Mouse (Mus musculus): ENCODE data around the gene Phldb1. TPM values are rescaled to one million over a fixed set of nuclear protein-coding genes. Genes with fewer than 3 reads are reported as not detected.
A peak's percentile ranks its signal among the peaks of the same experiment; 100 is the strongest.

Phldb1 gene
- polyA plus RNA-seq, 1 experiment from 2014 or later = 44.5 TPM

DNA sequence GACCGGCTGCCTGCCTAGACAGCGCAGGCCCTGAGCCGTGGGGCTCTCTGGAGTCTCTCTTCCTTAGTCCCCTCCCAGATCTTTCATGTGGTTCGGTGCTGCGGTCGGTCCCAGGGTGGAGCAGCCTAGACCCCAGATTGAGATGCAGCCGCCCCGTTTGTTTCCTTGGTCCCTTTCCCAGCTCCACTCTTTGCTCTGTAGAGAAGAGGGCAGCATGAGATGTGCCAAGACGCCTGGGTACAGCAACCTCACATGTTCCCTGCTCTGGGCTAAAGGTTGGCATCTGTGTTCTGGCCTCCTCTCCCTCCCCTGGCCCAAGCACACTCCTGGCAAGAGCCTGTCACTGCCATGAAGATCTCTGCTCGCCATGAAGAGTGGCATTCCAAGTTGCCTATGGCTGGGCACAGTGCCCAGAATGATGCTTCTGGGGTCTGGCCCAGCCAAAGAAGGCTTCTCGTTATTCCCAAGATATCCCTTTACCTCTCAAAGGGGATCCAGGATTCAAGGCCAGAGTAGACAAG, 11.4 kb downstream of the Phldb1 start:
- no peak overlapping the region for H3K4me2 ChIP-seq
- H3K9ac ChIP-seq = peak overlapping the region; percentile 35; the same call in 1 of the 2 replicates
- peak overlapping the region; percentile 82 for H3K27ac ChIP-seq
- no peaks in the 10 kb centered on the region for H3K36me3 ChIP-seq
- H3K27me3 ChIP-seq = no peaks in the 10 kb centered on the region
- peaks cover 83% of the 10 kb centered on the region for H3K4me1 ChIP-seq (replicated peaks)
- ATAC-seq (ENCODE audit: low FRiP score) = no peak
- WGBS = 62% methylated on average over 11 of the region's 11 CpGs
- no peaks in the 10 kb centered on the region for H3K9me3 ChIP-seq
- no peak overlapping the region for H3K4me3 ChIP-seq

DNA sequence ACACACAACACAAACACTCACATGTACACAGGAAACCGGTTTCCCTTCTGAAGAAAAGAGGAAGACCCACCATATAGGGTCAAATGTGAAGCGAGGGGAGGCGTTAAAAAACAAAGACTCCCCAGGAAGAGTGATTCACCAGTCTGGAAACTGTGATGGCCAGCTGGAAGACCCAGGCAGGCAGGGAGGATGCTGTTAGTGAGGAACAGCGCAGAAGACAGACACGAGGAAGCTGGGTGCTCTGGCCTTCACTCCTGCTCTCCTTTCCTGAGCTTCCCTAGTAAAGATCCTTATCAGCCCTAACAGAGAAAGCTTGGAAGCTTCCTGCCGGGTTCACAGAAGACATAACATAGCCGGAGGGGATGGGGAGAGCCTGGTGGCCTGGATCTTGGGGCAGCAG, 12.0 kb downstream of the Phldb1 start:
- 32% methylated on average over 7 of the region's 7 CpGs for WGBS
- Histone ChIP-seq H3K27ac (peak overlapping the region; percentile 82), H3K9me3 (no peaks in the 10 kb centered on the region), H3K27me3 (no peaks in the 10 kb centered on the region), H3K4me3 (no peak overlapping the region), H3K36me3 (peaks cover 3% of the 10 kb centered on the region), H3K9ac (peak overlapping the region; percentile 35; the same call in 1 of the 2 replicates), H3K4me2 (no peak overlapping the region), H3K4me1 (replicated peaks) (peaks cover 89% of the 10 kb centered on the region)
- no peak for ATAC-seq (ENCODE audit: low FRiP score)

DNA sequence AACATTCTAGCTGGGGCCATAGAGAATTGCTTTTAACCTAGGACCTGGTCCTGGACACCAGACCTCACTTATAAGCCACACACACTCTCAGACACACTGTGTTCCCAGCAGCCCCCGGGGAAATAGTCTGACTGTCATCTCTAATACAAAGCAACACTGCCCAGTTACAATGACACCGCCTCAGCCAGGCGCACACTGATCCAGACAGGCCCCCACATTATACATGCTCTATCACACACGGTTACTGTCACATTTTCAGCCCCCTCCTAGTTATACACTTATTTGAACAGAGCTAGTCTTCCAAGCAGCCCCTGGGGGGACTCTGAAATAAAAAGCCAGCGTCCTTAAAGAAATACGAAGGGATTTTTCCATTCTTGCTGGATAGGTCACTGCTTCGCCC, 12.4 kb downstream of the Phldb1 start:
- Histone ChIP-seq H3K9me3 (no peaks in the 10 kb centered on the region), H3K4me2 (no peak overlapping the region), H3K9ac (peak overlapping the region; percentile 10; the same call in 1 of the 2 replicates), H3K4me3 (no peak overlapping the region), H3K36me3 (peaks cover 7% of the 10 kb centered on the region), H3K4me1 (replicated peaks) (peaks cover 93% of the 10 kb centered on the region), H3K27ac (peak overlapping the region; percentile 82), H3K27me3 (no peaks in the 10 kb centered on the region)
- ATAC-seq (ENCODE audit: low FRiP score) = no peak
- WGBS = 37% methylated on average over 7 of the region's 7 CpGs

DNA sequence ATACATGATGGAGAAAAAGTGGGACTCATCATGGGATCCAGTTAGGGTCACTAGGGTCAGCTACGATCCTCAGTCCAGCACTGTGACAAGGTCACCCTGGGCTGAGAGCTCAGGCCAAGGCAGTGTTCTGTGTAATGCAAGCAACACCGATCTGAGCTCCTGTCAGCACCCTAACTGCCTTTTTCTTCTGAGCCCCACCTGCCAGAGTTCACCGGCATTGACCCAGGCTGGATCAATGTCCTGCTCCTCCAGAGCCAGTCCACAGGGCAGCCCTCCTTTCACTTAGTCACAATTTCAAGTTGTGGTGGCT, 13.2 kb downstream of the Phldb1 start:
- H3K27me3 ChIP-seq = no peaks in the 10 kb centered on the region
- no peaks in the 10 kb centered on the region for H3K9me3 ChIP-seq
- H3K4me3 ChIP-seq = peak overlapping the region; percentile 79
- 0 out of 2 replicates have a peak overlapping the region, but pooled peaks have one; percentile 92 for H3K9ac ChIP-seq
- 80% methylated on average over 3 of the region's 3 CpGs for WGBS
- peak; percentile 3; the same call in 1 of the 2 replicates for ATAC-seq (ENCODE audit: low FRiP score)
- peak overlapping the region; percentile 88 for H3K4me2 ChIP-seq
- H3K36me3 ChIP-seq = peaks cover 15% of the 10 kb centered on the region
- H3K27ac ChIP-seq = peak overlapping the region; percentile 89
- H3K4me1 ChIP-seq (replicated peaks) = peaks cover 89% of the 10 kb centered on the region

DNA sequence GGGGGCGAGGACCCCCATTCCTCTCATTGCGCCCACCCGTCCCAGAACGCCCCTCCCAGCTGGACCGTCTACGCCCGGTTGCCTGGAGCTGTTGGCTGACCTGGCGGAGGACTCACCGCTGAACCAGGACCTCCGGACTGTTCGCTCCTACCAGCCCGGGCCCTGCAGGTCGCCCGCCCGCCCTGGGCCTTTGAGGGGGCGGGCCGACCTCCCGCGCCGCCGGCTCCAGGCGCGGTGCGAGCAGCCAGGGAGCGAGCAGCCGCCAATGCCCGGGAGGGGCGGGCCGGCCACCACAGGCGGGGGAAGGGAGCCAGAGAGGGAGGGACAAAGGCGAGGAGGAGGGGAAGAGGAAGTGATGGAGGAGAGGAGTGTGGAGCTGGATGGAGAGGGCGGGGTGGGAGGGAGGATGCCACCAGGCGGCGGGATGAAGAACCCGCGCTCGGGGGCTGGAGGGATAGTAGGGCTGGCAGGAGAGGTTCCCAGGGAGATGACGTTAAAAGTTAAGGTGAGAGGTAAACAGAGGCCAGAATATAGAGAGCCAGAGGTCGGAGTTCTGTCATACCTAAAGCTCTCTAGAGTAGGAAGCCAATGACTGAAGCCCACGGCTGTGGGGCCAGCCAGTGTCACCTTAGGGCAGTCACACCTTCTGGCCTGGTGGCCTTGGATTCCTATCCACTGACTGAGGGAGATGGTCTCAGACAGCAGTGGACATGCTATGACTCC, 13.7 kb downstream of the Phldb1 start:
- Histone ChIP-seq H3K27me3 (no peaks in the 10 kb centered on the region), H3K4me1 (replicated peaks) (peaks cover 83% of the 10 kb centered on the region), H3K27ac (peak overlapping the region; percentile 89), H3K9me3 (no peaks in the 10 kb centered on the region), H3K9ac (peak overlapping the region; percentile 92), H3K36me3 (peaks cover 20% of the 10 kb centered on the region), H3K4me2 (peak overlapping the region; percentile 88), H3K4me3 (peak overlapping the region; percentile 79)
- peak; percentile 75 for ATAC-seq (ENCODE audit: low FRiP score)
- WGBS = 2% methylated on average over 39 of the region's 40 CpGs

DNA sequence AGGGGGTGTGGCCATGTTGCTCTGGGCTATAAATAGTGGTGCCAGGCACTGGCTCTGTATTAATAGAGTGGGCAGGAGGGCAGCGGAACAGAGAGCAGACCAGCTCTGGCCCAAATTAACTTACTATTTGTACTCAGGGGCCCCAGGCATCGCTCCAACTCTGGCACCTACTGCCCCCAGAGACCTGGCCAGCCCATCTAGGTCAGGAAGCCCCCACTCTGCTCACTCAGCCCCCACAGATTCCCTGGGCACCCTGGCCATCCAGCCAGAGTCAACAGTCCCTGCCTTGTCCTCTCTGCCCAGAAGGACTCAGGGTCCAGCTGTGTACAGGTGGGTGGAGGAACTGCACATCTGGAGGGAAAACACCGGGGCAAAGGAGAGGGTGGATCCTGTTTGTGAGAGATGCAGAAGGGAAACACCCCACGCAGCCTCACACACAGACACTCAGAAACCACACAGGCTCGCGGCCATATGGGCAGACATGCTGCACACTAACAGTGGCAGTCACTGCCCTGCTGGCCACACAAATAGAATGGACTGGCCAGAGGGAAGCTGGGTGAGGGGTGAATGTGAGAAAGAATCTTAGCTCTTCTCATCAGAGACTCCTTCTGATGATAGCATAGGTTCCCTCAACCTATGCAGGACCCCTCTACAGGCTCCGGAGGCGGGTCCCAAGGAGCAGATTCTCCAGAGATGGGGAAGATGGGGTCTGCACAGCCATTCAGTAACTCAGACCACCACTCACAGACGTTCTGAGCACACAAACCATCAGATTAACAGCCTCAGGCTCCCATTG, 14.4 kb downstream of the Phldb1 start:
- peak overlapping the region; percentile 88 for H3K4me2 ChIP-seq
- peaks cover 27% of the 10 kb centered on the region for H3K36me3 ChIP-seq
- H3K9me3 ChIP-seq = no peaks in the 10 kb centered on the region
- ATAC-seq (ENCODE audit: low FRiP score) = peak; percentile 21
- H3K4me3 ChIP-seq = peak overlapping the region; percentile 79
- peak overlapping the region; percentile 89 for H3K27ac ChIP-seq
- 14% methylated on average over 9 of the region's 9 CpGs for WGBS
- H3K27me3 ChIP-seq = no peaks in the 10 kb centered on the region
- peak overlapping the region; percentile 92 for H3K9ac ChIP-seq
- peaks cover 76% of the 10 kb centered on the region for H3K4me1 ChIP-seq (replicated peaks)

DNA sequence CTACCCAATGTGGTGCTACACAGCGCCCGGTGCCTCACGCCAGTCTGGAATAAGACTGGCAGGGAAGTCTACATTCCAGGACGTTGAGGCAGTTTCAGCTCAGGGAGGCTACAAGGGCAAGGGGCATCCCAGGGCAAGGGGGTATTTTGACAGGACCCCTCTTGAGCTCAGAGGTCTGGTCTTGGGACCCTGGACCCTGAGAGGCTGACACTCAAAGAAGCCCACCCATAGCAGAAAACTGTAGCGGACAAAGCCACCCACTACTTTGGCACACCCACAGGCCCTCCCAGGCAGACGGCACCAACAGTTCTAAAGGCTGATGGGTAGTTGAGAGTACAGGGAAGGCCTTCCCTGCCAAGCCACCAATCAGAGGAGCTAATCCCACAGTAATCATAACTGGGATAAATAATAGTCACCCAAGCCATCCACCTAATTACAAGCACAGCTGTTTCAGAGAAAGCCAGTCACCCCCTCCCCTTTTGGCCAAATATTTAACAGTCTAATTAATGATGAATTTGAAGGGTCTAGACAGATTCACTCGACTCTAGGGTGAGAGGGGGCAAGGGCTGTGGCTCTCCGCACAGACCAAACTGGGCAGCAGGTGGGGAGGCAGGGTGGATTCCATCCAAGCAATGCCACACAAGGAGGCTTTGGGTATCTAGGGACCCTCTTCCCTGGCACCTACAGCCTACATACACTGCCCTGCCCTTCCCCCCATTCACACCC, 15.2 kb downstream of the Phldb1 start:
- H3K27me3 ChIP-seq = no peaks in the 10 kb centered on the region
- peak overlapping the region; percentile 89 for H3K27ac ChIP-seq
- ATAC-seq (ENCODE audit: low FRiP score) = no peak
- no peaks in the 10 kb centered on the region for H3K9me3 ChIP-seq
- H3K9ac ChIP-seq = peak overlapping the region; percentile 92
- peaks cover 68% of the 10 kb centered on the region for H3K4me1 ChIP-seq (replicated peaks)
- WGBS = 65% methylated on average over 8 of the region's 8 CpGs
- peak overlapping the region; percentile 79 for H3K4me3 ChIP-seq
- peaks cover 35% of the 10 kb centered on the region for H3K36me3 ChIP-seq
- peak overlapping the region; percentile 88 for H3K4me2 ChIP-seq

DNA sequence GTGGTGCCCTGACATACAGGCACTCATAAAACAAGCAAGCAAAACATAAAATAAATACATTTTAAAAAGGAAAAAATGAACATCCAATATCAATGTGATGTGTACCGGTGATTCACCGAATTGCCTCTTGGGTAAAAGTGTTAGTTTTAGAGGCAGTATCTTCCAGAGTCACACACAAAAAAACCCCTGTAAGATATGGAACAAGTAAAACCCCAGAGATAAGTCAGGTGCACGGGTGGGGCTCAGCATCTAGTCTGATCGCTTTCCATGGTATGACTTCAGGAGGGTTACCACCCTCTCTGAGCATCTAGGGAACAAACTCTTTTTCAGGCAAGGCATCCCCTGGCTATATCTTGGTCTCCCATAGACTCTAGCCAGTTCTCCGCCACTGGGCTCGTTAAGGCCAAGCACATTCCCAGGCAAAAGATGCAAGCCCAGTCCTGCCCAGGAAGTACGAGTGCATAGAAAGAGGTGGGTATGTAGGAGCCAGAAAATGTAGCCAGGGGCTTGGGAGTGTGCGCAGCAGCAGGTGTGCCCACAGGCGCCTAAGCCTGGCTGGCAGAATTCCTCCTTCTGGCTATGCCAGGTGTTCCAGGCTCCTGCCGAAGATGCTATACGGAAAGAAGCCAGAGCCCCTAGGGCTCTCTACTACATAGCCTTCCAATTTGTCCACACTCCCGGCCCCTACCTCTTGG, 15.9 kb downstream of the Phldb1 start:
- Histone ChIP-seq H3K36me3 (peaks cover 42% of the 10 kb centered on the region), H3K27ac (0 out of 2 replicates have a peak overlapping the region, but pooled peaks have one; percentile 18), H3K4me2 (peak overlapping the region; percentile 88), H3K4me1 (replicated peaks) (peaks cover 64% of the 10 kb centered on the region), H3K9me3 (no peaks in the 10 kb centered on the region), H3K27me3 (no peaks in the 10 kb centered on the region), H3K9ac (peak overlapping the region; percentile 92; the same call in 1 of the 2 replicates), H3K4me3 (0 out of 2 replicates have a peak overlapping the region, but pooled peaks have one; percentile 79)
- no peak for ATAC-seq (ENCODE audit: low FRiP score)
- 91% methylated on average over 12 of the region's 12 CpGs for WGBS

DNA sequence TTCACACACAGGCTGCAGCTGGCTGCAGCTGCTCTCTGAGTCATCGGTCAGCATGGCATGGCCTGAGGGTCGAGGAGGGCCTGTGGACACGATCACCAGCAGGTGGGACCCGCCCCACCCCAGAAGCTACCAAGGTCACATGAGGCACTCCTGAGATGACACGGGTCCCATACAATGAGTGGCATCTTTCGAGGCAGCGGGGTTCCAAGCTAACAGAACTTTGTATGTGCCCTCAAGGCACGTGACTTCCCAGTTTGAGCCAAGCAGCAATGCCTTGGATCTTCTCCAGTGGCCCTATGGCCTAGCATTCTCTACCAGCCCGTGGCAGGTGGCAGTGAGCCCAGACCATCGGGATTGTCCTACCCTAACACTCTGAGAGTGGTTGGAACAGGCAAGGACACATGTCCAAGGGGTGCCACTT, 17.2 kb downstream of the Phldb1 start:
- Histone ChIP-seq H3K4me1 (replicated peaks) (peaks cover 57% of the 10 kb centered on the region), H3K9ac (peak overlapping the region; percentile 26; the same call in 1 of the 2 replicates)

DNA sequence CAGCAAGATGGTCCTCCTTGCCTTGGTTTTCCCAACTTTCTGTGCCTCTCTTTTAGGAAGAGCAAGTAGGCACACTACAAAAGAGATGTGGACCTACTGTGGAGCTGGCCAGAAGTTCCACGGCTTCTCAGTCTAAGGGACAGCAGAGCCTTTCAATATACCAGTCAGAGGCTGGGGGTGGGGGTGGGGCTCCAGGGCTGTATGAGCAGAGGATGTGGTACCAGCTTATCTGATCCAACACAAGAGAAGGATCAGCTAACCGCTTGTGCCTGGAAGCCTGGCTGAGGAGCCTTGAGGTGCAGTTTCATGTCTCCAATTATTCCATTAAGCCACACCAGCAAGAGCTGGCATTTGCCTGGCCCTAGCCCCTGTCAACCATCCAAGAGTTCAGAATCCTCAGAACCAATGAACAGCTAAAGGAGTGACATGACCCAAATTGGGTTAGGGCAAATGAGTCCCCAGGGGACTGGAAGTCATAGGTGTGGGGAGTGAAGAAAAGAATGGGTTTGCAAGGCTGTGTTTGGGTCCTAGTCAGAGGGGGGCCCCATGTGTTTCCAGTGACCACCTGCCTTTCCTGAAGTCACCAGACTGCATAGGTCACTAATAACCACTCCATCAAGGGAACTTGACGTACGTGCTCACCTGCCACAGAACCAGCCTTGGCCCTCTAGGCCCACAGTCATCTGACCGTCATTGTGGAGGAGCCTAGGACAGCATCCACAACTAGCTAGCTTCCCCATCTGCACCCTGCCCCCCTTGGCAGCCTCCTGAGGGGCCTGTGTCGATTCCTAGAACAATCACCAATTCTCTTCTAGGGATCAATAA, 17.8 kb downstream of the Phldb1 start:
- ATAC-seq (ENCODE audit: low FRiP score) = no peak
- Histone ChIP-seq H3K9ac (peak overlapping the region; percentile 26; the same call in 1 of the 2 replicates), H3K27ac (no peak overlapping the region), H3K27me3 (no peaks in the 10 kb centered on the region), H3K4me2 (no peak overlapping the region), H3K4me1 (replicated peaks) (peaks cover 52% of the 10 kb centered on the region), H3K4me3 (no peak overlapping the region), H3K9me3 (no peaks in the 10 kb centered on the region), H3K36me3 (peaks cover 60% of the 10 kb centered on the region)
- WGBS = 79% methylated on average over 6 of the region's 6 CpGs

More for the DNA sequence above, 17.2 kb downstream of the Phldb1 start:
- Histone ChIP-seq H3K36me3 (peaks cover 54% of the 10 kb centered on the region), H3K4me3 (no peak overlapping the region), H3K9me3 (no peaks in the 10 kb centered on the region), H3K27ac (0 out of 2 replicates have a peak overlapping the region, but pooled peaks have one; percentile 8), H3K4me2 (no peak overlapping the region), H3K27me3 (no peaks in the 10 kb centered on the region)
- 76% methylated on average over 10 of the region's 10 CpGs for WGBS
- ATAC-seq (ENCODE audit: low FRiP score) = no peak
